Comparison of ENCODE assay signal across 15 mouse cellular contexts in genomic region chr1:73531831-73532230, GRCm38 (mm10).
DNase-seq lines count a peak whose midpoint lies in the region; ATAC-seq and TF ChIP-seq lines count a peak whose summit lies in the region.
"Had no signal": no experiment of that assay in that cellular context is flagged by ENCODE, and none has a peak within 500 bp of the region (broad histone marks: within the 10 kb centered on the region; RNA-seq: fewer than 3 reads in every experiment).

No protein-coding gene starts in this region.

- no peaks in the 10 kb centered on the region for H3K36me3 ChIP-seq in midbrain, embryonic 11.5 days (ENCODE audit: control insufficient read depth, insufficient read depth, low read length)
- H3K36me3 ChIP-seq in midbrain, postnatal 0 days (ENCODE audit: insufficient read depth, low read length) = no peaks in the 10 kb centered on the region
- H3K36me3 ChIP-seq: G1E had no signal

- peak; percentile 57 for DNase-seq in midbrain, embryonic 11.5 days (ENCODE audit: low spot score, missing footprints)
- DNase-seq in midbrain, postnatal 0 days (ENCODE audit: low spot score) = no peak
- peak; percentile 63 for DNase-seq in MN1 (ENCODE audit: low spot score)
- no peak for DNase-seq in layer of hippocampus, postnatal 36 days
- DNase-seq: adrenal gland, adult 2 months; adrenal gland, adult 8-10 months; adrenal gland, postnatal 10 days; adrenal gland, postnatal 14 days; adrenal gland, postnatal 25 days; adrenal gland, postnatal 36 days; B cell, adult 2 months had no signal

- 86% methylated on average over 3 of the region's 3 CpGs for WGBS in midbrain, embryonic 11.5 days
- WGBS in midbrain, postnatal 0 days = 78% methylated on average over 3 of the region's 3 CpGs

- H3K4me1 ChIP-seq in midbrain, embryonic 11.5 days (ENCODE audit: control insufficient read depth, insufficient read depth, low read length) = no peaks in the 10 kb centered on the region
- no peaks in the 10 kb centered on the region for H3K4me1 ChIP-seq in midbrain, postnatal 0 days (ENCODE audit: insufficient read depth, low read length)

- no peaks in the 10 kb centered on the region for H3K9me3 ChIP-seq in midbrain, embryonic 11.5 days (ENCODE audit: control insufficient read depth, low read length)
- H3K9me3 ChIP-seq in midbrain, postnatal 0 days (ENCODE audit: low read length) = no peaks in the 10 kb centered on the region
- H3K9me3 ChIP-seq: G1E had no signal

- no peaks in the 10 kb centered on the region for H3K27me3 ChIP-seq in midbrain, embryonic 11.5 days (ENCODE audit: control insufficient read depth, insufficient read depth, low read length)
- no peaks in the 10 kb centered on the region for H3K27me3 ChIP-seq in midbrain, postnatal 0 days (ENCODE audit: insufficient read depth, low read length)
- H3K27me3 ChIP-seq: Patski had no signal

- no peak overlapping the region for H3K4me2 ChIP-seq in midbrain, embryonic 11.5 days
- H3K4me2 ChIP-seq in midbrain, postnatal 0 days (ENCODE audit: low read depth, low read length, poor library complexity, severe bottlenecking) = no peak overlapping the region

- H3K4me3 ChIP-seq in midbrain, embryonic 11.5 days (ENCODE audit: low read depth, low read length) = no peak overlapping the region
- no peak overlapping the region for H3K4me3 ChIP-seq in midbrain, postnatal 0 days (ENCODE audit: low read depth, low read length)

- no peak overlapping the region for H3K9ac ChIP-seq in midbrain, embryonic 11.5 days (ENCODE audit: low read length)
- no peak overlapping the region for H3K9ac ChIP-seq in midbrain, postnatal 0 days (replicated peaks; ENCODE audit: low read length, poor library complexity, severe bottlenecking)

- TF ChIP-seq CTCF in midbrain, postnatal 0 days (IDR thresholded peaks at IDR 0.05) = no peak

- no peak overlapping the region for H3K27ac ChIP-seq in midbrain, embryonic 11.5 days (ENCODE audit: low read depth, low read length)
- H3K27ac ChIP-seq in midbrain, postnatal 0 days (ENCODE audit: low read depth, low read length) = no peak overlapping the region

- ATAC-seq in midbrain, embryonic 11.5 days (ENCODE audit: low FRiP score) = no peak
- ATAC-seq in midbrain, postnatal 0 days (ENCODE audit: low FRiP score) = no peak
- ATAC-seq: activated CD4-positive, CD25-positive, alpha-beta regulatory T cell, adult 4 months; CD4-positive, CD25-positive, alpha-beta regulatory T cell, adult 4 months; Patski had no signal

Comparison
In these comparisons a context has a peak if more than half of its experiments do, and no peak if none do; other contexts are left out.
1. DNase-seq: peak in midbrain, embryonic 11.5 days (single experiment) and MN1 (single experiment); none in midbrain, postnatal 0 days (single experiment) and layer of hippocampus, postnatal 36 days (0 of 2).